Mouse (Mus musculus) midbrain, postnatal 0 days (tissue): ENCODE results near the gene Chl1. TPM values are rescaled to one million over a fixed set of nuclear protein-coding genes. Genes with fewer than 3 reads are reported as not detected.

Source experiments
- ATAC-seq: fragments of 200-750 bp; cut with Nextera tagmentation; 2 replicates; pipeline ENCODE4 v1.8.0; 2017; ENCODE audit warnings: moderate number of reproducible peaks, mild to moderate bottlenecking, moderate TSS enrichment, moderate library complexity; ENCODE audit not compliant: low FRiP score
- DNase-seq: peaks from one replicate; pipeline ENCODE4 v3.0.0-alpha.2; 2015; ENCODE audit warnings: low spot score
- H3K27ac ChIP-seq: fragments of 300-500 bp; sonication (generic); 2 replicates; pipeline ENCODE4 v1.5.1; 2014; ENCODE audit warnings: low read depth, mild to moderate bottlenecking, low read length, mixed read lengths
- H3K27me3 ChIP-seq: fragments of 300-500 bp; sonication (generic); 2 replicates; pipeline ENCODE4 v1.6.1; 2014; ENCODE audit warnings: low read length, control low read depth, mixed read lengths; ENCODE audit not compliant: insufficient read depth
- H3K36me3 ChIP-seq: fragments of 300-500 bp; sonication (generic); 2 replicates; pipeline ENCODE4 v1.6.1; 2014; ENCODE audit warnings: low read length, control low read depth, mixed read lengths; ENCODE audit not compliant: insufficient read depth
- H3K4me1 ChIP-seq: fragments of 300-500 bp; sonication (generic); 2 replicates; pipeline ENCODE4 v1.6.1; 2014; ENCODE audit warnings: mild to moderate bottlenecking, control low read depth, antibody characterized with exemption, low read length, mixed read lengths; ENCODE audit not compliant: insufficient read depth
- H3K4me2 ChIP-seq: fragments of 300-500 bp; sonication (generic); 2 replicates; pipeline ENCODE4 v1.6.1; 2014; ENCODE audit warnings: low read depth, mild to moderate bottlenecking, low read length, mixed read lengths; ENCODE audit not compliant: poor library complexity, severe bottlenecking
- H3K4me3 ChIP-seq: fragments of 300-500 bp; sonication (generic); 2 replicates; pipeline ENCODE4 v1.5.1; 2014; ENCODE audit warnings: low read depth, mild to moderate bottlenecking, low read length, moderate library complexity
- H3K9ac ChIP-seq: fragments of 300-500 bp; sonication (generic); replicated peaks from 2 replicates; pipeline ENCODE4 v1.6.1; 2014; ENCODE audit warnings: mild to moderate bottlenecking, low read length, moderate library complexity, mixed read lengths; ENCODE audit not compliant: poor library complexity, severe bottlenecking
- H3K9me3 ChIP-seq: fragments of 300-500 bp; sonication (generic); 2 replicates; pipeline ENCODE4 v1.6.1; 2016; ENCODE audit warnings: low read length, control low read depth
- CTCF ChIP-seq: IDR thresholded peaks from 2 replicates; pipeline ENCODE4 v1.5.1; 2016; ENCODE audit warnings: antibody characterized with exemption, mild to moderate bottlenecking
- WGBS: fragments of 180-500 bp; shearing (Covaris S2); extraction: QIAGEN DNeasy Blood & Tissue Kit; methylation state at CpG from one replicate; pipeline ENCODE4 v1.1.7; 2014; 5-methylcytosine and 5-hydroxymethylcytosine counted together
- polyA plus RNA-seq: library from polyadenylated mRNA; unstranded; fragments of >200 nt; fragmentation: Nextera tagmentation; extraction: Ambion mirVana; gene quantifications from 2 replicates; pipeline ENCODE4 v1.2.1, GENCODE M21; 2015
- total RNA-seq: library from RNA; depleted of rRNA; stranded (reverse); fragments of >200 nt; gene quantifications from 2 replicates; pipeline ENCODE4 v1.2.3, GENCODE M21; 2014

Gene Chl1
- total and polyA plus RNA-seq, 2 experiments from 2014 or later, result 224 to 300 TPM

- WGBS, result 56% methylated on average over 8 of the region's 8 CpGs
- Histone ChIP-seq H3K27ac (no peak overlapping the region), H3K27me3 (no peaks in the 10 kb centered on the region), H3K36me3 (no peaks in the 10 kb centered on the region), H3K9ac (no peak overlapping the region), H3K4me1 (no peaks in the 10 kb centered on the region; the same call in 1 of the 2 replicates), H3K4me3 (no peak overlapping the region), H3K9me3 (no peaks in the 10 kb centered on the region), H3K4me2 (no peak overlapping the region)
- no peak for TF ChIP-seq CTCF
- DNase-seq (peak; percentile 55), ATAC-seq (peak; percentile 56; the same call in 1 of the 2 replicates)
Observed at GRCm38 (mm10) chr6:103526945-103527777, 16.8 kb downstream of the Chl1 start.

GRCm38 (mm10) chr6:103533048-103533447 lies 22.7 kb downstream of the Chl1 start:
- no peak overlapping the region for H3K4me2 ChIP-seq
- no peak for DNase-seq
- no peak for ATAC-seq
- H3K9ac ChIP-seq, result no peak overlapping the region
- no peak overlapping the region for H3K27ac ChIP-seq
- no peaks in the 10 kb centered on the region for H3K9me3 ChIP-seq
- H3K4me1 ChIP-seq, result no peaks in the 10 kb centered on the region; the same call in 1 of the 2 replicates
- no peaks in the 10 kb centered on the region for H3K27me3 ChIP-seq
- no peak overlapping the region for H3K4me3 ChIP-seq
- no peaks in the 10 kb centered on the region for H3K36me3 ChIP-seq
- no peak for TF ChIP-seq CTCF

GRCm38 (mm10) chr6:103534027-103534426 lies 23.6 kb downstream of the Chl1 start:
- Histone ChIP-seq H3K27ac (no peak overlapping the region), H3K4me2 (no peak overlapping the region), H3K27me3 (no peaks in the 10 kb centered on the region), H3K4me1 (no peaks in the 10 kb centered on the region), H3K9ac (no peak overlapping the region), H3K4me3 (no peak overlapping the region), H3K9me3 (no peaks in the 10 kb centered on the region), H3K36me3 (no peaks in the 10 kb centered on the region)
- TF ChIP-seq CTCF, result no peak
- WGBS, result 77% methylated on average over 2 of the region's 2 CpGs
- no peak for ATAC-seq
- no peak for DNase-seq

- DNase-seq (no peak), ATAC-seq (no peak)
- 0 out of 2 replicates have a peak overlapping the region, but pooled peaks have one; percentile 38 for H3K27ac ChIP-seq
- H3K9me3 ChIP-seq, result no peaks in the 10 kb centered on the region
- no peak overlapping the region for H3K9ac ChIP-seq
- H3K27me3 ChIP-seq, result no peaks in the 10 kb centered on the region
- no peaks in the 10 kb centered on the region; the same call in 1 of the 2 replicates for H3K4me1 ChIP-seq
- H3K4me2 ChIP-seq, result no peak overlapping the region
- no peak overlapping the region for H3K4me3 ChIP-seq
- no peak for TF ChIP-seq CTCF
- no peaks in the 10 kb centered on the region for H3K36me3 ChIP-seq
- 54% methylated on average over 2 of the region's 2 CpGs for WGBS
Observed at GRCm38 (mm10) chr6:103542576-103542975, 32.2 kb downstream of the Chl1 start.

- 18% methylated on average over 1 of the region's 1 CpGs for WGBS
- no peak overlapping the region for H3K27ac ChIP-seq
- peak; percentile 31 for DNase-seq
Observed at GRCm38 (mm10) chr6:103543753-103544152, 33.4 kb downstream of the Chl1 start.

GRCm38 (mm10) chr6:103546314-103546713 lies 35.9 kb downstream of the Chl1 start:
- no peak overlapping the region for H3K9ac ChIP-seq
- H3K27ac ChIP-seq, result no peak overlapping the region
- H3K9me3 ChIP-seq, result no peaks in the 10 kb centered on the region
- ATAC-seq (no peak), DNase-seq (no peak)
- no peak for TF ChIP-seq CTCF
- H3K4me2 ChIP-seq, result no peak overlapping the region
- no peaks in the 10 kb centered on the region for H3K27me3 ChIP-seq
- WGBS, result 65% methylated on average over 3 of the region's 3 CpGs
- H3K4me1 ChIP-seq, result no peaks in the 10 kb centered on the region; the same call in 1 of the 2 replicates
- no peak overlapping the region for H3K4me3 ChIP-seq
- H3K36me3 ChIP-seq, result no peaks in the 10 kb centered on the region

More at GRCm38 (mm10) chr6:103543753-103544152, 33.4 kb downstream of the Chl1 start:
- Histone ChIP-seq H3K27me3 (no peaks in the 10 kb centered on the region), H3K9me3 (no peaks in the 10 kb centered on the region), H3K36me3 (no peaks in the 10 kb centered on the region), H3K4me2 (no peak overlapping the region), H3K4me3 (no peak overlapping the region), H3K4me1 (no peaks in the 10 kb centered on the region; the same call in 1 of the 2 replicates), H3K9ac (no peak overlapping the region)
- 0 out of 2 replicates have a peak, but pooled peaks have one; percentile 16 for ATAC-seq
- TF ChIP-seq CTCF, result no peak
